Mouse (Mus musculus) gastrocnemius, postnatal 10 days (tissue): ENCODE measurements at regions not wholly inside any gene's neighbourhood (a gene's known extent, or its start where the extent isn't known, plus 50 kb on each side); places are given as distances from the start of the nearest gene placed in this dataset.
"Not testable (repeated sequence)": the region's sequence is repeated elsewhere in the genome, so short reads cannot be mapped to it uniquely, and the experiment has no call there.

Experiments
- DNase-seq: peaks from one replicate; pipeline ENCODE4 v3.0.0; 2021; ENCODE audit warnings: mixed read lengths

DNA sequence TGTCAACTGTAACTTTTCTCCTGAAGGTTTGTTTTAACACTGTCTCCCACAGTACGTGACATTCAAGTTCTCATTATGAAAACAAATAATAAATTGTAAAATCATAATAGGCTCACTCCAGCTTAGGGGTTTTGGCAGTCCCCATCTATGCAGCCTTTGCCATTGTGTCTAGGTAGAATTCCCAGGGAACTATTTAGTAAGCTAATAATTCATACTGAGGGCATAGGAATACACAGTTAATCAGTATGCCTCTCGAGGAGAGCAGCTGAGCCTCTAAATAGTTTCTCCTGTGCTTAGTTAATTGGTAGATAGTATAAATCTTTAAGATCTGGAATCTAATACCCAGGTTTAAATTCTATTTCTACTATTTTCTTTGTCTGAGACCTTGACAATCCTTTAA lies 191.7 kb downstream of the Tprg start:
- DNase-seq = no peak

DNA sequence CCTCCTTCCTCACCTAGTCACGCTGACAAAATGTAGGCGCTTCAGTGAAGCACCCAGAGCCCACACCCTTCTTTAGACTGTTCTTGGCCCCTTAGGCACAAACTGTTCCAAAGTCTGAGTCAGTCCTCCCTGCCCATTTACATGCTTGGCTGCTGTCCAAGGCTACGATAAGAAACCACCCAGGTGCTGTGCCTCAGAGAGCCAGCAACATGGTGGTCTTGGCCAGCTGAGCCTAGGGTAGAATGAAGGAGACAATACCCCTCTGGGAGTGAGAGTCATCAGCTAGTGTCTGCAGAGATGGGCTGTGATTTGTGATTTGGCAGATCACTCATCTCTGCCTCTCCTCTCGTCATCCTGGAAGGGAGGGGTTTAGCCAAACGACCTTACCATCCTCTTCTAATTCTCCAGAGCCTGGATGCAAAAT lies 197.2 kb downstream of the Tprg start:
- DNase-seq = no peak

DNA sequence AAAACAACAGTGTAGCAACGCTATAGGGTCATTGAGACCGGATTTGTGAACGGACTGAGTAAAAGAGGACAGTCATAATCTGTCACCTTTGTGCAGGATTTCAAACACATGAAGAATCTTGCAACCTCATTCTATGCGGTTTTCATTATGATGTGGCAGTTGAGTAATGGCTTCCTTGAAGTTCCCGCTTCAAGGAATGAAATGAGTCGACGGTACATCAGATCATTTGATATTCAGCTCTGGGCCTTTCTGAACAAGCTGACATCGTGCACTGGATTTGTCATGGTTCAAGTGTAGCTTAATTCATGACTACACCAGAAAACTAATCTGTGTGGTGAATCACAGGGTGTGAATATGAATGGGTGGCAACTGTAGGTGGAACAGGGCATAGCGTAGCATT lies 198.4 kb downstream of the Tprg start:
- no peak for DNase-seq

DNA sequence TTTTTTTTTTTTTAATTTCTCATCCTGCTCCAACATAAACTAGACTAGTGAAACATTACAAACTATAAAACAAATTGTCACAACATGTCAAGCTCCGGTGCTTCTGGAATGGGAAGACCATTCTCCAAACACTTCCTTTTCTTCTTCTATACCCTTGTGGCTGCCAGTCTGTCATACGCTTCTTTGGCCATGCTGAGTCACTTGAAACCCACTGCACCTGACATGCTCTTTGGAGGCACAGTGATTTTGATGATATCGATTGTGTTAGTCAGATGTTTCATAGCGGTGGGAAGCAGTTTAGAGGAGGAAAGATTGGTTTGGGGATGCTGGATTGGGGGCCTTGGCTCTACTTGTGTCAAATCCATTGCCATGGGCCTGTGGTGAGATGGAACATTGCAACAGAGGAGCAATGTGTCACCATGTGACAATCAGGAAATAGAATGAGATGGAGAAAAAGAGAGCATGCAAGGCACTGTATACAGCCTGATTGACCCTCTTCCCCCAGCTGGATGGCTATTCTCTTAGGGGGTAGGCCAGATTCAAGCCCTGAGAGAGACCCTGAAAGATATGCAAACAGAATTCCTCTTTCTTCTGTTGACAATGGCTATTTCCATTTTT lies 197.0 kb upstream of the Trp63 start:
- no peak for DNase-seq

DNA sequence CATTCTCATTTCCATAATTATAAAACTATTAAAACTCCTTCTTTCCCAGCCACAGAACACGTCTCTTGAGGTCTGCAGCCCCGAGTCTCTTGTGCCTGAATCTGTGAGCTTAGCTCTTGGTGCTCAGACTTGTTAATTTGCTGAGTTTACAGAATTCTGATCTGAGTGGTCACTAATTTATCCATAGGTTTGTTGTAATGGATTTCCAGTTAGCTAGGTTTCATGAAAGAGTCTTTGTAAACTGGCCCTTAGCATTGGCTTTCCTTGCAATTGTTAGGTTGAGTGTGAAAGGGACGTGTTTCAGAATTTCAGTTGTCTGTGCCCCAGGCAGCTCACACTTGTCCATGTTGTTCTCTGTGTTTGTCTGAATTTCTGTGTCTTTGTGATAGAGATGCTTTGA lies 192.7 kb upstream of the Trp63 start:
- DNase-seq = no peak

DNA sequence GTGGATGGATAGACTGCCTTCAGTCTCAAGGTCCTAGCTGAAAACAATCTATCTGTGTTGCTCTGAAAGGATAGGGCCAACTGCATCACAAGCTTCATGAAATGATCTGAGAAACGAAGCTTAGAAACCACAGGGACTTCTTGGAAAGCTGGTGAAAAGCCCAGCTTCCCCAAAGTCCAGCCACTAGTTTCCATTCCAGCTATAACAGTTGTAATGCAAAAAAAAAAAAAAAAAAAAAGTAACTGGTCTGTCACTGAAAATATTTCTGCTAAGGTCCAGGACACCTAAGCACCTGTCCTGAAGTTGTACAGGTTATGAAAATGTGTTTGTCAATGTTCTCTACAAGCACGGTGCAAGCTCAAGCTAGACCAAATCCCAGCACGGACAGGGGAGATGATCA lies 189.4 kb upstream of the Trp63 start:
- no peak for DNase-seq

DNA sequence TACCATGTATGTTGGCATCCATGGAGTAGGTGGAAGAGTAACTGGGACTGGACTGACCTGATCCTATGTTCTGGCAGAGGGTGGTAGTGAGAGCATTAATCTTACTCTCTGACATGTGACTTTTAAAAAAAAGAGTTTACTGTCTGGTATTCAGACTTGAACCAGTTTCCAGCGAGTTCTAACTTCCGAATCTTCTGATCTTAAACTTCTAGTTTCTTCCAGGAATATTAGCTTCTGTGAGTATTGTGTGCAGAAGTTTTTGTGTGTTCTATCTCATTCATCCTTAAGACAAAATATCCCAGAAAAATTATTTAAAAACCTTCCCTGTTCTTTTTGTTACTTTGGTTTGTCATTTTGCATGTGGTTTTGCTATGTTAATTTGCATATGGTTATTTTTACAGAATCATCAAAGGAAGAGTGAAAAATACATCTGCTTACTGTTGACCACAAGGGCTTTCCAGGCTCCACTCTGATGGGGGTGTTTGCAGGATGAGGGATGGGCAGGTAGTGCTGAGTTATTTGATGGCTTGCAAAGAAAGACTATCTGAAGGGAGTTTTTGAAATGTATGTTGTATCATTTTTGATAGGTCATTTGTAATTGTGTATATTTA lies 187.9 kb upstream of the Trp63 start:
- DNase-seq = no peak

DNA sequence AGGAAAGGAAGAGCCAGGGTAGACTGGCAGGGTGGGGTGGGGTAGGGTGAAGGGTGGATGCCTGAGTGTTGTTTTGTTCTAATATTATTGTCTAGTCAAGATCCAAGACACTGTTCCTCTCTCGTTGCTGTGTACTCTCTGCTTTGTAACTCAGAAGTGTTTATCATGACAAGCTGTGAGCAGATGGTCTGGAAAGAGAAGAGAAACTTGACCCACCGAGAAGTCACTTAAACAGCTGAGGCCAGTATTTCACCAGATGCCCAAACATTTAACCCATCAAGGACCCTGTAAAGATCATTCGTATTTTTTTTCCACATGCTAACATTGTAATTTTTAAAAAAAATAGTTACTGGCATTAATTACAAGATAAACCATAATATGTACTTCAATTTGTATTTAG lies 178.7 kb upstream of the Trp63 start:
- no peak for DNase-seq

DNA sequence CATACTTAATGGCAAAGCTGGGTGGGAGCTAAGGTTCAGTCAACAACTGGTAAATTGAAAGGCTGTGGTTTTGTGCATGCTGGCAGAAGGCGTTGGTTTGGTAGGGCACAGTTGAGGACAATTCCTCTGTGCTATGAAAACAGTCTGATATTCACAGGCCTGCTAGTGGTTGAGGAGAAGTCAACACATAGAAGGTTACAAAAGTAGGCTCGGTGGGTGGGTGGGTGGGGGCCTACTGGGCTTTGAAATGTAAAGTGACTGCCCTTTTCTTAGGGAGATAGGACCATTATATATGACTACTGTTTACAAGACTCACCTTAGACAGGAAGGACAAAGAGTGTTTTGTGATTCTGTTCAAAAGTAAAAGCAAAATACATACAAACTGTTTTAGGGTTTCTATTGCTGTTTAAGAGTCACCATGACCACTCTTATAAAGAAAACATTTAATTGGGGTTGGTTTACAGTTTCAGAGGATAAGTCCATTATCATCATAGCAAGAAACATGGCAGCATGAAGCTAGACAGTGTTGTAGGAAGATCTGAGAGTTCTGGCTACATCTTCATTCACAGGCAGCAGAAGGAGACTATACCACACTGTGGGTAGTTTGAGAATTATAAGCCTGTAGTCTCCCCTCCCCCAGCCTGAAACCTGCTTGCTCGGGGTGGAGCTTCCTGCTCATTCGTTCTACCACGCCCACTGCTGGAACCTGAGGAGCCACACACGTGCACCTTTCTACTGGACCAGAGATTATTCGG lies 166.3 kb upstream of the Trp63 start:
- DNase-seq = no peak

DNA sequence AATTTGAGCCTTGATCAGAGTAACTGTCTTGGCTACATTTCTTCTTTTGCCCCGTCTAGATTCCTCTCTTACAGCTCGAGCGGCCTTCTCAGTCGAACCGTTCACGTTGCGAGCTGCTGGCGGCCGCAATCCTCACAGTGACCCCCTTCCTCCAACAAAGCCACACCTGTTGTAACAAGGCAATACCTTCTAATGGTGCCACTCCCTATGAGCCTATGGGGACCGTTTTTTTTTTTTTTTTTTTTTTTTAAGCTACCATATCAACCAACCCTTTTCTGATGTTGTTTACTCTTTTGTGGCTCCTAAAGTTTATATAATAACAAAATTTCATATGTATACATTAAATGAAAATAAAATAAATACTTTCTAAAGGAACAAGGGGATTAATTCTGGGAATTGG lies 160.4 kb upstream of the Trp63 start:
- not testable (repeated sequence) for DNase-seq

DNA sequence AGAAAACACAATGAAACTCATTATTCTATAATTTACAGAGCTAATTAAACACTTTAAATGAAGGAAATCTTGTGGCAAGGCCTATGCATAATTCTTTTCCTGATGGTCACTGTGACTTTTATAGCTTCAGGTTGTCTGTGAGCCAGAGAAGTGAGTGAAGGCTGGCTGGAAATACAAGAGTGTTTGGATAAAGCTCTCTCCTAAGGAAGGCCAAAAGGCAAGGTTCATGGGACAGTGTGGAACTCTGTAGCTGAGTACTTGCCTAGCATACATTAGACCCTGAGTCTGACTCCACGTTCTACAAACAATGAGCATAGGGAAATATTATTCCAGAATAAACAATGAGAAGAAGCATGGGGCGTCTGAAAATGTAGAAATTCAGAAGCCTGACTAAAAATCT lies 159.9 kb upstream of the Trp63 start:
- DNase-seq = no peak

DNA sequence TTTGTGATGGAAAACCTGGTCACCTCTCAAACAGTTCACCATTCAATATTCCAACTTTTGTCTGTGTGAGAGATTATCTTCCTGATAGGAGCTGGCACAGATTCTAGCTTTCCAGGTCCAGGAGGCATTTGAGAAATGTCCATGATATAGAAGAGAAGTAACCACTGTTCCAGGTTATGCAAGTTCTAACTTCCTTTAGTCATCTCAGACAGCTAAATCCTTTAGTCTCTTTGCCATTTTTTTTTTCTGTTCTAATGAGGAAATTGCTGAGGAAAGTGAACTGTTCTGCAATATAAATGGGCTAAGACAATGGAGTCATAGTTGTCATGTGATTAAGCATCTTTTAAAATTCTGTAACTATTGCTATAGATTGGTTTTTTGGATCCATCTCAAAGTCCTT lies 155.7 kb upstream of the Trp63 start:
- DNase-seq = no peak

DNA sequence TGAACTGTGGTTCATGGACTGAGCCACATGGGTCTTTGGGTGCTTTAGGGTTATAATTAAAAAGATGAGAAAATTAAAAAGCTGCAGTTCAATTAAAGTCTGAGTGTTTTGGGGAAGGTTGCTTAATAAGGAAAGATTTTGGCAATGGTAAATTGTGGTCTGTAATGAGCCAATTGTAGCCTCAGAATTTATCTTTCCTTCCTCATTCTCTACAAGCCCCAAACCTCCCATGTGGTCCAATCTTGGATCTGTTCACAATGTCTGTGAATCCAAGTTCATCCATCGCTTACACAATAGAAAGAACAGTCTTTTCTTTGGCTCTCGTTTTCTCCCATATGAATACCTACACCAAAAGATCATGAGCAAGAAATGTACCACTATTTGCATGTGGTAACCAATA lies 155.2 kb upstream of the Trp63 start:
- DNase-seq = no peak

DNA sequence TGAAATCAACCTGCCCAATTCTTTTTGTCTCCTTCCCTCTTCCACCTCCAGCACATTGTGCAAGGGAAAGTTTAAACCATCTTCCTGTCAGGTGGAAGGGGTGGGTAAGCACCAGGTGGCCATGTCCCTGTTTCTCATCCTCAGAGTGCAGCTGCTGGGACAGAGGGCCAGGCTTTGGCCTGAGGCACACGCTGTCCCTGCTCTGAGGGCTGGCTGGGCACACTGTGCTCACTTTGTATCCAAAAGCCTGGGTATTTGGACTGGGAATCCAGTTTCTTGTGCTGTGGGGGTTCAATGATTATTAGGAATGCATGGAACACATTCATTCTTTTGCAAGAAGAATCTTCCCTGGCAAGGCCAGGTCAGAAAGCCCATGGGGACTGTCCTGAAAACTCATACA lies 153.9 kb upstream of the Trp63 start:
- DNase-seq = peak; percentile 7

DNA sequence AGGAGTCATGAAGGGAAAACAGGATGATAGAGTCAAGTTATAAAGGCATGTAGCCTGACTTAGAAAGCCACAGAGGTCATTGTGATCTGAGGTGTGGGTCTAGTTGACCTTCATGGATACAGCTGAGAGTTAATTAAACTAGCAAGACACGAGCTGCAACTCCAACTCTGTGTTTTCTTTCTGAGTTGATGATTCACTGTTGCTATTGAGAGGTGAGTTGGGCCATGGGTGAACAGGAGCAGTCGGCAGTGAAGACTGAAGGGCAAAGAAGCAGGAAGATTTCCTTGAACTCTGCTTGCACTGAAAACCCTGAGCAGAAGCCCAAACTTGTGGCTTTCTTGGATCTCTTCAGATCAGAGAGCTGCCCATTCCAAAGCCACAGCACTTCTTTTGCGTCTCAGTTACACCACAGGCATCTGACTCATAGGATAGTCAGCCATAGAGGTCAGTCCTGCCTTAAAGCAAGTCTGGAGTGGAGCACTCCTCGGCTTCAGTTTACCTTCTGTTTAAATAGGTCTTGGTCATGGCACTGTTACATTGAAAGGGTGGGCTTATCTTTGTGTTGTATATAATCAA lies 151.7 kb upstream of the Trp63 start:
- DNase-seq = no peak

DNA sequence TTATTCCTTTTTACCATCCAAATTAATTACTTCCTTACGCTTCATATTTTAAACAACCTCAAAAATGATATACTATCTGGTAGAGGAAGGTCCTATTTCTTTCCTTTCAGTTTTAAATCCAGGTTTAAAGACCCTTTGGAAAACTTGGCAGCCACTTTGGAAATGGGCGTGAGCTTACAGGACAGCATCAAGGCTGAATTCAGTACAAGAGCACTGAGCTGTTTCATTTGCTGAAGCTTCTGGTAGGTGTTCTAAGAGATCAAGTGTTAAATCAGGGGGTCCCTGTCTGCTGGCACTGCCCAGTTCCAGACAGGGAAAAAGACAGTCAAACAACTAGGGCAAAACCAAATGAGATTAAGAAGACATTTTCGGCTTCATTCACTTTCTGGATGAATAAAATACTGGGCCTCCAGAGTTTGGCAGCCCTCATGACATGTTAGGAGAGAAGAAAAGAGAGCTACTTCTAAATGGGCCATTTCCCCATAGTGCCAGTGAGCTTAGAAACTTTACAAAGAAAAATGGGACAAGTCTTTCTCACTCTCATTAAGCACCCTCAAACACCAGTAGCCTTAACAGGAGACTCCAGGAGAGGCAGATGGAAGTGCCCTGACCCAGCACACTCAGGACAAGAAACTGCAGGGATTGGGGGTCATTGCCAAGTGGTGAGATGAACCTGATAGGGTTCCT lies 150.9 kb upstream of the Trp63 start:
- no peak for DNase-seq

DNA sequence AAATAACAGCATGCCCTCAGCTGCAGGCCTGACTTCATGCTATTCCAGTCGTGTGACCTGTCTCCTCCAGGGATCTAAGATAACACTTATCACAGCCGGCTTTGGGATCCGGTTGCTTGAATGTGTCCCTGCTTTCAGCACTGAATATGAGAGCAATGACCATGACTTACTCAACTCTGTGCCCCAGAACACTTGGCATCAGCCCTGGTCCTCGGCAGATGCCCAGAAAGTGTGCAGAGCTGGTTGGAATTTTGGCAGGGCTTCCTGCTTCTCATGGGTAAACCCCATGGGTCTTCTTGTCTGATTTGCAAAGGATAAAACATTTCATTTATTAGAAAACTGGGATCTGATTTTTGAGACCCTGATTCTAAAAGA lies 150.4 kb upstream of the Trp63 start:
- peak; percentile 77 for DNase-seq

DNA sequence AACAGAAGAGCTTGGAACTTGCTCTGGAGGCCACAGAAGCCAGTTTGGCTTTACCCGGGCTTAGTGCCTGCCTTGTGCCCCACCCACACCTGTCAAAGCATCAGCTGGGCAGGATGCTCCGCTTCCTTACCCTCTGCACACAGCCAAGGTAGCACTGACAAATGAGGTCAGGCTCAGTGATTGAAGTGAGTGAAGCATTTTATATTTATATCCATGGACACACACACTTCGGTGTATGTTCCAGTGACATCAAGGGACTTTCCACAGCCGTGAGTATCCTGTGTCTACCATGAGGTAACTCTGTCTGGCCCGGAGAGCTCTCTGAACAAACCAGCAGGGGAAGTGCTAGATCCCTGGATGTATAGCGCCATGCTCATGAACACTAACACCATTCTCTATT lies 147.0 kb upstream of the Trp63 start:
- DNase-seq = no peak

DNA sequence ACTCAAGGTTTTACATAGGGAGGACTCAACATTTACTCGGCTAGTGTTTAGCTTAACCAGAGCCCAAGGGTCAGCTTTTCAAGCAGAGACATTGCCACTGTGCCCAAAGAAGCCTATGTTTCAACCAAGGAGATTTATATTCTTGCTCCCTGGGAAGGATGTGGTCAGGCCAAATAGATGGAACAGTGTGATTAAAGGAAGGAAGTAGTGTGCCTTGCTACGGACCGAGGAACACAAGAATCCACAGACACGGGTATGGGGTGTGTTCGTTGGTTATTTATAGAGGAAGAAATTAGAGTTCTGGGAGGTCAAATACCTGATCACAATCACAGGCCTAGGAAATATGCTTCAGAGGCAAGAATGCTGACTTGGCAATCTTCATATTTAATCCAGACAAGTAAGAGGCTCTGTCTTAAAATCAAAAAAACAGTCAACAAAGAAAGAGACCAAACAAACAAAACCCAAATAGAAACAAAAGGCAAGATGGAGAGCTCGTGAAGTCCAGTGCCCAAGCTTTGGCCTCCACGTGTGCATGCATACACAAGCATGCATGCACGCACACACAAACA lies 133.9 kb upstream of the Trp63 start:
- DNase-seq = no peak

DNA sequence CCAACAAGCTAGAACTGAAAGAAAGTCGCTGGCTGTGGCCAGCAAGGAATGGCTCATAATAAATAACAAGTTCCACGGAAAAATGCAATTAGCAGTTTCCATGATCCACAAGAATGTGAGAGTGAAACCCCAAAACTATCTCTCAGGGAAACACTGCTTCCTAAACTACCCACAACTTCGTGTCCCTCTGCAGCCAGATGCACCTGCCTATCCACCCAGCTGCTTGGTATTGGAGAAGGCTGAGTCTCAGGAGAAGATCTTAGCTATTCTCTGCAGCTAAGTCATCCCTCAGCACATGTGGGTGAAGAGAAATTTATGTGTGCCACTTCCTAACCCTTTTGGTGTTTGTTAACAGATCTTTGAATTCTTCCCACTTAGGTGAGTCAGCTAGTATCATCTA lies 126.4 kb upstream of the Trp63 start:
- DNase-seq = no peak

DNA sequence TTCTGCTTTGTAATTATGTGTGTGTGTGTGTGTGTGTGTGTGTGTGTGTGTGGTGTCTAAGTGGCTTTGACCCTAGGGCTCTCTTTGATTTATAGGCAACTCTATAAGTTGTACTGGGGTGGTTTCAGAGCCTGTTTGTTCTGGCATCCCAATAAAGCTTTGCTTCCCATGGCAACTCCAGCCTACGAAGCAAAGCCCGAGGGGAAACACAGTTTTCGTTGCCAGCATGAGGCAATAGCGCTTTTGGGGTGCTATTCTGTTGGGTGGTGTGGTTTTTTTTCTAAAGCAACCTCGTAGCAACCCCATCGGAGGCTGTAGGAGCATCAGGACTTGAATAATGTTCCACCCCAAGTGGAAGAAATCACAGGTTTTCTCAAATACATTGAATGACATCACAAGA lies 103.3 kb upstream of the Trp63 start:
- DNase-seq = no peak

DNA sequence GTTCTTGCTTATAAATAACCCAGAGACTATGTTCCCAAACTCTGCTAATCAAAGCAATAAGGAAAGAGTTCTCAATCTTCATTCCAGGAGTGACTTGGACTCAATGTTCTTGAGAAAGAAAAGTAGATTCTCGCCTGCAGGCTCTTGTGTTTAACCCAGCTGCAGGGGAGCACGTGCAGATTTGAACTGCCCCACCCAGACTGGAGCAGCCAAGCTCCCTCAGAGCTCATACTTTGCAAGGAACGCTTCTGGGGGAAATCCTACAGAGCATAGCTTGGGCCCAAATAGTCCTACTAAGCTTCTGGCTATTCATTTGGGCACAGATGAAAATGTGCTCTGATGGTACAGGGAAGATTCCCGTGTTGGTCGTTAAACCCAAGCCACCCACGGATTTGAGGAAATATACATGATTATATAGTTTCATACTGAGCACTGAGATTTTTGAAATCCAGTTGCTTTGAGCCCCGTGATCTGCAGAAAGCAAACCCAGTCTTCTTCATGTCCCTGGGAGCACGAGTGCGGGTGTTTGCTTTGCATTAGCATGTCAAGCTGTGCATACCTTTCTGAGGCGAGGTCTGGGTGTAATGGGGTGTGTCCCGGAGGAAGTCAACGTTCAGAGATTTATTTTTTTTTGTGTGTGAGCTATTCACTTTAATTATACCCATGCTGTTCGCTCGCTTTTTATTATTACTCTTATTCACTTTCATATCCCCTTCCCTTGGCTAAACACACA lies 99.1 kb upstream of the Trp63 start:
- no peak for DNase-seq
